37 mouse cellular contexts compared by ENCODE assay signal in the genomic region with DNA sequence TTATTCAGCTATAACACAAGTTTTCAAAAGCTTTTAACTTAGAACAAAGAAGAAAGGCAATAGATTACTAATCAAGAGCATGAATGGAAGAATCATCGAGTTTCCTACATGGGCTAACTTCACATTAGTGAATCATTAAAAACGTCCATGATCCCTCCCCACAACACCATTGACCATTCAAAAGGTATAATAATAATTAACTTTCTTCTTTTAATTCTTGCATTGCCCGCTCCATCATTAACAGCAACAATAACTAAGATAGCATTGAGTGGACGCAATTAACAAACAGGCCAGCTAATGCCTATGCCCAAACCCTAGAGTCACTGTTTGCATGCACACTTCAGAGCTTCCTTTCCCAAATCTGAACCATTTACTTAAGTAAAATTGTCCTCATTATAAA. TPM values are rescaled to one million over a fixed set of nuclear protein-coding genes. Genes with fewer than 3 reads are reported as not detected.
"Had no signal": no experiment of that assay in that cellular context is flagged by ENCODE, and none has a peak within 500 bp of the region (broad histone marks: within the 10 kb centered on the region; RNA-seq: fewer than 3 reads in every experiment).

No protein-coding gene starts in this region.

- H3K9me3 ChIP-seq: heart, embryonic 10.5 days; heart, embryonic 12.5 days; heart, embryonic 13.5 days; heart, embryonic 15.5 days; hindbrain, embryonic 10.5 days; hindbrain, embryonic 12.5 days; hindbrain, embryonic 13.5 days; hindbrain, embryonic 15.5 days; intestine, embryonic 15.5 days; kidney, embryonic 15.5 days had no signal

- H3K36me3 ChIP-seq: heart, embryonic 15.5 days; hindbrain, embryonic 12.5 days; hindbrain, embryonic 15.5 days; intestine, embryonic 15.5 days had no signal

- H3K4me1 ChIP-seq: heart, embryonic 10.5 days; heart, embryonic 12.5 days; heart, embryonic 13.5 days; heart, embryonic 15.5 days; hindbrain, embryonic 10.5 days; hindbrain, embryonic 12.5 days; hindbrain, embryonic 13.5 days; hindbrain, embryonic 15.5 days; intestine, embryonic 15.5 days; kidney, embryonic 15.5 days had no signal

- H3K9ac ChIP-seq: heart, embryonic 12.5 days; heart, embryonic 13.5 days; heart, embryonic 15.5 days; hindbrain, embryonic 12.5 days; hindbrain, embryonic 13.5 days; hindbrain, embryonic 14.5 days; hindbrain, embryonic 15.5 days; intestine, embryonic 15.5 days; kidney, embryonic 15.5 days had no signal

- DNase-seq: heart, adult 2 months; heart, postnatal 10 days; heart, postnatal 14 days; heart, postnatal 36 days; heart, postnatal 4 days; kidney, postnatal 10 days; kidney, postnatal 25 days; kidney, postnatal 4 days; layer of hippocampus, adult 9-11 months; layer of hippocampus, postnatal 36 days had no signal

- H3K4me3 ChIP-seq: heart, adult 2 months; heart, embryonic 10.5 days; heart, embryonic 12.5 days; heart, embryonic 13.5 days; heart, embryonic 15.5 days; hindbrain, embryonic 10.5 days; hindbrain, embryonic 12.5 days; hindbrain, embryonic 13.5 days; hindbrain, embryonic 15.5 days; intestine, embryonic 15.5 days; kidney, embryonic 15.5 days; layer of hippocampus, adult 2 months; left cerebral cortex, adult 2 months had no signal

- H3K27me3 ChIP-seq: heart, embryonic 12.5 days; heart, embryonic 13.5 days; heart, embryonic 15.5 days; hindbrain, embryonic 12.5 days; hindbrain, embryonic 13.5 days; hindbrain, embryonic 15.5 days; intestine, embryonic 15.5 days; kidney, embryonic 15.5 days had no signal

- H3K4me2 ChIP-seq: heart, embryonic 11.5 days; heart, embryonic 12.5 days; heart, embryonic 13.5 days; heart, embryonic 15.5 days; hindbrain, embryonic 12.5 days; hindbrain, embryonic 13.5 days; hindbrain, embryonic 14.5 days; hindbrain, embryonic 15.5 days; intestine, embryonic 15.5 days; kidney, embryonic 15.5 days had no signal

- H3K27ac ChIP-seq: heart, adult 2 months; heart, embryonic 10.5 days; heart, embryonic 13.5 days; heart, embryonic 15.5 days; hindbrain, embryonic 10.5 days; hindbrain, embryonic 12.5 days; hindbrain, embryonic 13.5 days; hindbrain, embryonic 14.5 days; hindbrain, embryonic 15.5 days; hindbrain, postnatal 0 days; intestine, embryonic 15.5 days; kidney, embryonic 15.5 days; kidney, postnatal 0 days; layer of hippocampus, adult 2 months; left cerebral cortex, adult 2 months had no signal

- ATAC-seq: hindbrain, embryonic 16.5 days; hindbrain, postnatal 0 days; inflammation-experienced regulatory T-cells, adult 6 months; intestine, embryonic 15.5 days; intestine, embryonic 16.5 days; intestine, postnatal 0 days had no signal

RNA-seq across cellular contexts. Expression of a gene that starts 57.0 kb away (rescaled TPM):
- polyA plus RNA-seq: heart, adult 2 months; heart, embryonic 10.5 days; heart, embryonic 11.5 days; heart, embryonic 12.5 days; heart, embryonic 13.5 days; heart, embryonic 14.5 days; heart, embryonic 15.5 days; heart, embryonic 16.5 days; heart, postnatal 0 days; hindbrain, embryonic 10.5 days; hindbrain, embryonic 11.5 days; hindbrain, embryonic 12.5 days; hindbrain, embryonic 13.5 days; hindbrain, embryonic 14.5 days; hindbrain, embryonic 15.5 days; hindbrain, embryonic 16.5 days; hindbrain, postnatal 0 days; inflammation-experienced regulatory T-cells, adult 6 months; intestine, embryonic 14.5 days; intestine, embryonic 15.5 days; intestine, embryonic 16.5 days; intestine, postnatal 0 days; kidney, embryonic 14.5 days; kidney, embryonic 15.5 days; kidney, postnatal 0 days; large intestine, adult 2 months had no signal
